Mouse (Mus musculus): ENCODE data around the gene Gm14851. TPM values are rescaled to one million over a fixed set of nuclear protein-coding genes. Genes with fewer than 3 reads are reported as not detected.
A peak's percentile ranks its signal among the peaks of the same experiment; 100 is the strongest.
"Not testable (repeated sequence)": the region's sequence is repeated elsewhere in the genome, so short reads cannot be mapped to it uniquely, and the experiment has no call there.

Gene Gm14851
- polyA plus RNA-seq (2014; fragmentation: Nextera tagmentation; extraction: Ambion mirVana): not detected in 2 replicates

DNA sequence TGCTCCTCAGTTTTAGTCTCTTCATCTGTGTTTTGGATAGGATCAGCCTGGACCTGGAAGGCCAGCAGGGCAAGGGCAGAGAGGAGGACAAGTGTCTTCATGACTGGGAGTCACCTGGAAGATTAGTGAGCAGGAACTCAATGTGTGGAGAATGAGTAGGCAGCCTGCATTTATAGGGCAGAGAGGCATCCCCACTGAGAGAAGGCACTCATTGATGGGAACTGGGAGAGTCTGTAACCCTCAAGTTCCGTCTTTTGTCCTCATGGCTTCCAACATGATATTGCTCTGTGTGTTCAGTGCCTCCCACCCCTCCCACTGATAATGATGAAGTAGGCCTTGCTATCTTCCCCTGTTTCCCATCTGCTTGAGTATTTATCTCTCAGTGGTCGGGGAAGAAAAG, at the start of gene Gm14851:
Gm14851 (minus strand) TSS at position 101 of the 400 bp plus-strand sequence.
- not testable (repeated sequence) for DNase-seq (ENCODE audit: low spot score); H3K9me3 ChIP-seq (ENCODE audit: control insufficient read depth, low read length); H3K4me2 ChIP-seq (replicated peaks; ENCODE audit: low read depth, low read length); H3K36me3 ChIP-seq (ENCODE audit: control insufficient read depth, insufficient read depth, low read length); H3K9ac ChIP-seq (ENCODE audit: low read depth, low read length); ATAC-seq (ENCODE audit: low FRiP score); H3K4me1 ChIP-seq (replicated peaks; ENCODE audit: control insufficient read depth, insufficient read depth, low read length); H3K4me3 ChIP-seq (ENCODE audit: low read depth, low read length); H3K27ac ChIP-seq (ENCODE audit: low read depth, low read length); H3K27me3 ChIP-seq (ENCODE audit: control insufficient read depth, insufficient read depth, low read length)
- WGBS: no CpG with 5 or more reads among the region's 2 CpGs

- not testable (repeated sequence) for H3K36me3 ChIP-seq (ENCODE audit: control insufficient read depth, insufficient read depth, low read length); H3K9me3 ChIP-seq (ENCODE audit: control insufficient read depth, low read length); H3K9ac ChIP-seq (ENCODE audit: low read depth, low read length); DNase-seq (ENCODE audit: low spot score); H3K4me2 ChIP-seq (replicated peaks; ENCODE audit: low read depth, low read length); H3K27me3 ChIP-seq (ENCODE audit: control insufficient read depth, insufficient read depth, low read length); H3K27ac ChIP-seq (ENCODE audit: low read depth, low read length); ATAC-seq (ENCODE audit: low FRiP score); H3K4me1 ChIP-seq (replicated peaks; ENCODE audit: control insufficient read depth, insufficient read depth, low read length); H3K4me3 ChIP-seq (ENCODE audit: low read depth, low read length)
- WGBS: 52% methylated on average over 3 of the region's 3 CpGs
Observed at GRCm38 (mm10) chr8:21134342-21134741, 38.5 kb upstream of the Gm14851 start, which contains the start of gene Defa30. TSS of gene Defa30 (plus strand) at chr8:21134642.

DNA sequence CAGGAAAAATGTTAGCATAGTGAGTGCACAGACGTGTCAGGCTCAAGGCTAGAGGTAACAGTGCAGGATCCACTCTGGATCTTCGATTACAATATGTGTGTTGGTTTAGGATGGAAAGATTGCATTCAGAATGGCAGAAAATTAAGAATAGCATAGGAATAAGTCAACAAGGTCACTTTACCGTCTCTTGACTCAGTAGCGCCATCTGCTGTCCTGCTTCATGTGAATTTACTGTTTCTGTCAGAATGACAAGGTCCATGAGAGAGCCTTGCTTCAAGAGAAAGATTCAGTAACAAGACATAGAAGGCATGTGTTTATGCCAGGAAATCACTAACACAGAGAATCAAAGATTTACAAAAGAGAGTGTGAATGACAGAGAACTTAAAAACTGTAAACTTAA, 2.7 kb downstream of the Gm14851 start:
- Histone ChIP-seq H3K27ac (ENCODE audit: low read depth, low read length) (no peak overlapping the region), H3K4me2 (replicated peaks; ENCODE audit: low read depth, low read length) (no peak overlapping the region), H3K36me3 (ENCODE audit: control insufficient read depth, insufficient read depth, low read length) (no peaks in the 10 kb centered on the region), H3K4me1 (replicated peaks; ENCODE audit: control insufficient read depth, insufficient read depth, low read length) (no peaks in the 10 kb centered on the region), H3K27me3 (ENCODE audit: control insufficient read depth, insufficient read depth, low read length) (no peaks in the 10 kb centered on the region), H3K4me3 (ENCODE audit: low read depth, low read length) (no peak overlapping the region), H3K9ac (ENCODE audit: low read depth, low read length) (no peak overlapping the region), H3K9me3 (ENCODE audit: control insufficient read depth, low read length) (no peaks in the 10 kb centered on the region)
- ATAC-seq (ENCODE audit: low FRiP score) (no peak), DNase-seq (ENCODE audit: low spot score) (peak; percentile 0)
- WGBS: 52% methylated on average over 4 of the region's 4 CpGs

- H3K27me3 ChIP-seq (ENCODE audit: control insufficient read depth, insufficient read depth, low read length); H3K9me3 ChIP-seq (ENCODE audit: control insufficient read depth, low read length); H3K4me2 ChIP-seq (replicated peaks; ENCODE audit: low read depth, low read length); H3K9ac ChIP-seq (ENCODE audit: low read depth, low read length); DNase-seq (ENCODE audit: low spot score); H3K36me3 ChIP-seq (ENCODE audit: control insufficient read depth, insufficient read depth, low read length); H3K4me3 ChIP-seq (ENCODE audit: low read depth, low read length); H3K4me1 ChIP-seq (replicated peaks; ENCODE audit: control insufficient read depth, insufficient read depth, low read length); ATAC-seq (ENCODE audit: low FRiP score); H3K27ac ChIP-seq (ENCODE audit: low read depth, low read length): not testable (repeated sequence)
Observed at GRCm38 (mm10) chr8:21084142-21084541, 11.7 kb downstream of the Gm14851 start, which contains the start of gene Defa25. TSS of gene Defa25 (plus strand) at chr8:21084442.

DNA sequence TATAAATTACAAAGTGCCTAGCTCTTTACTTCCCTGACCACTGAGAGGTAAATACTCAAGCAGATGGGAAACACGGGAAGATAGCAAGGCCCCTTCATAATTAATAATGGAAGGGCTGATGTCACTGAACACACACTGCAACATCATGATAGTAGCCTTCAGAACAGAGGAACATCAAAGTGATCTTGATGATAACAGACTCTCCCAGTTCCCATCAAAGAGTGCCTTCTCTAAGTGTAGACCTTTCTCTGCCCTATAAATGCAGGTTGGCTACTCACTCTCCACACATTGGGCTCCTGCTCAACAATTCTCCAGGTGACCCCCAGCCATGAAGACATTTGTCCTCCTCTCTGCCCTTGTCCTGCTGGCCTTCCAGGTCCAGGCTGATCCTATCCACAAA, 31.1 kb downstream of the Gm14851 start, which contains the start of gene Defa35:
Defa35 (plus strand) TSS at position 301 of the 400 bp plus-strand sequence.
- 89% methylated on average over 1 of the region's 1 CpGs for WGBS
- not testable (repeated sequence) for ATAC-seq (ENCODE audit: low FRiP score); H3K4me3 ChIP-seq (ENCODE audit: low read depth, low read length); H3K9ac ChIP-seq (ENCODE audit: low read depth, low read length); H3K9me3 ChIP-seq (ENCODE audit: control insufficient read depth, low read length); H3K36me3 ChIP-seq (ENCODE audit: control insufficient read depth, insufficient read depth, low read length); H3K27ac ChIP-seq (ENCODE audit: low read depth, low read length); H3K4me2 ChIP-seq (replicated peaks; ENCODE audit: low read depth, low read length); H3K4me1 ChIP-seq (replicated peaks; ENCODE audit: control insufficient read depth, insufficient read depth, low read length); DNase-seq (ENCODE audit: low spot score); H3K27me3 ChIP-seq (ENCODE audit: control insufficient read depth, insufficient read depth, low read length)

DNA sequence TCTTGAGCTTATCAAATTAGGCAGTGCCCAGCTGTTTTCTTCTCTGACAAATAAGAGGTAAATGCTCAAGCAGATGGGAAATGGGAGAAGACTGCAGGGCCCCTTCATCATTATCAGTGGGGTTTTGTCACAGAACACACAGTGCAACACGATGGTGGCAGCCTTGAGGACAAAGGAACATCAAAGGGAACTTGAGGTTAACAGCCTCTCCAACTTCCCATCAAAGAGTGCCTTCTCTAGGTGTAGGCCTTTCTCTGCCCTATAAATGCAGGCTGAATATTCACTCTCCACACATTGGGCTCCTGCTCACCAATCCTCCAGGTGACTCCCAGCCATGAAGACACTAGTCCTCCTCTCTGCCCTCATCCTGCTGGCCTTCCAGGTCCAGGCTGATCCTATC, 41.1 kb downstream of the Gm14851 start, which contains the start of gene Defa23:
Defa23 (plus strand) TSS at position 301 of the 400 bp plus-strand sequence.
- not testable (repeated sequence) for H3K4me3 ChIP-seq (ENCODE audit: low read depth, low read length); H3K27me3 ChIP-seq (ENCODE audit: control insufficient read depth, insufficient read depth, low read length); H3K9me3 ChIP-seq (ENCODE audit: control insufficient read depth, low read length); ATAC-seq (ENCODE audit: low FRiP score); DNase-seq (ENCODE audit: low spot score); H3K9ac ChIP-seq (ENCODE audit: low read depth, low read length); H3K4me2 ChIP-seq (replicated peaks; ENCODE audit: low read depth, low read length); H3K27ac ChIP-seq (ENCODE audit: low read depth, low read length); H3K4me1 ChIP-seq (replicated peaks; ENCODE audit: control insufficient read depth, insufficient read depth, low read length); H3K36me3 ChIP-seq (ENCODE audit: control insufficient read depth, insufficient read depth, low read length)
- no CpG with 5 or more reads among the region's 1 CpGs for WGBS

Other genes with a start within 250 kb of the Gm14851 start
- gene Defb33, start 203.4 kb downstream of the Gm14851 start, polyA plus RNA-seq (2014; fragmentation: Nextera tagmentation; extraction: Ambion mirVana): not detected in 2 replicates
- gene Gm15056, start 193.4 kb downstream of the Gm14851 start, polyA plus RNA-seq (2014; fragmentation: Nextera tagmentation; extraction: Ambion mirVana): not detected in 2 replicates
- not detected in 2 replicates for gene Gm6040, start 174.0 kb downstream of the Gm14851 start, polyA plus RNA-seq (2014; fragmentation: Nextera tagmentation; extraction: Ambion mirVana)
- gene AY761185, start 151.3 kb downstream of the Gm14851 start, polyA plus RNA-seq (2014; fragmentation: Nextera tagmentation; extraction: Ambion mirVana): not detected in 2 replicates
- gene Defa21, start 70.5 kb downstream of the Gm14851 start, polyA plus RNA-seq (2014; fragmentation: Nextera tagmentation; extraction: Ambion mirVana): not detected in 2 replicates
- not detected in 2 replicates for gene Defa23, start 41.0 kb downstream of the Gm14851 start, polyA plus RNA-seq (2014; fragmentation: Nextera tagmentation; extraction: Ambion mirVana)
- not detected in 2 replicates for gene Defa35, start 31.0 kb downstream of the Gm14851 start, polyA plus RNA-seq (2014; fragmentation: Nextera tagmentation; extraction: Ambion mirVana)
- gene Defa25, start 11.6 kb downstream of the Gm14851 start, polyA plus RNA-seq (2014; fragmentation: Nextera tagmentation; extraction: Ambion mirVana): not detected in 2 replicates
- not detected in 2 replicates for gene Defa30, start 38.6 kb upstream of the Gm14851 start, polyA plus RNA-seq (2014; fragmentation: Nextera tagmentation; extraction: Ambion mirVana)
- not detected in 2 replicates for gene Defa22, start 66.2 kb upstream of the Gm14851 start, polyA plus RNA-seq (2014; fragmentation: Nextera tagmentation; extraction: Ambion mirVana)
- not detected in 2 replicates for gene Defa31, start 95.6 kb upstream of the Gm14851 start, polyA plus RNA-seq (2014; fragmentation: Nextera tagmentation; extraction: Ambion mirVana)
- not detected in 2 replicates for gene Gm15293, start 105.5 kb upstream of the Gm14851 start, polyA plus RNA-seq (2014; fragmentation: Nextera tagmentation; extraction: Ambion mirVana)
- gene Gm15292, start 153.7 kb upstream of the Gm14851 start, polyA plus RNA-seq (2014; fragmentation: Nextera tagmentation; extraction: Ambion mirVana): not detected in 2 replicates
- not detected in 2 replicates for gene Defa27, start 219.5 kb upstream of the Gm14851 start, polyA plus RNA-seq (2014; fragmentation: Nextera tagmentation; extraction: Ambion mirVana)
- not detected in 2 replicates for gene Defa29, start 231.0 kb upstream of the Gm14851 start, polyA plus RNA-seq (2014; fragmentation: Nextera tagmentation; extraction: Ambion mirVana)

All from hindbrain, embryonic 11.5 days (tissue).